Mouse (Mus musculus) monocyte, adult 2 months (primary cell): ENCODE data around the gene Gm10974.

Source experiments
- DNase-seq, 2 experiments: peaks; one replicate each; pipeline ENCODE4 v3.0.0; 2022; ENCODE audit warnings: low spot score in 2 of 2, low read depth in 1 of 2

The Gm10974 gene

DNA sequence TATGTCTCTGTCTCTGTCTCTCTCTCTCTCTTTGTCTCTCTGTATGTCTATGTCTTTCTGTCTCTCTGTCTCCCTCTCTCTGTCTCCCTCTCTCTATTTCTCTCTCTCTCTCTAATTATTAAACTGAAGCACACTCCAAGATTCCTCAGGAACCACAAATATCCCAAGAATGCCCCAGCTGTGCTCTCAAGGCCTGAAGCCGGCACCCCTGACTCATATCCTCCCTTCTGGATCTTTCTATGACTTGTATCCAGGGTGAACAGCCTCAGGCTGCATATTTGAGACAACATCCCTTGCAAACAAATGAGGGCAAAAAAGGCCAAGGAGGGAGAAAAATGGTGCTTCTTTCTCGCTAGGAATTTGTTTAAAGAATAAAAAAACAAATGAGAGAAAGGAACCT is at the start of gene Gm10974:
Gm10974 (plus strand) TSS at position 2 of the 400 bp plus-strand sequence.
- DNase-seq = no peak

DNA sequence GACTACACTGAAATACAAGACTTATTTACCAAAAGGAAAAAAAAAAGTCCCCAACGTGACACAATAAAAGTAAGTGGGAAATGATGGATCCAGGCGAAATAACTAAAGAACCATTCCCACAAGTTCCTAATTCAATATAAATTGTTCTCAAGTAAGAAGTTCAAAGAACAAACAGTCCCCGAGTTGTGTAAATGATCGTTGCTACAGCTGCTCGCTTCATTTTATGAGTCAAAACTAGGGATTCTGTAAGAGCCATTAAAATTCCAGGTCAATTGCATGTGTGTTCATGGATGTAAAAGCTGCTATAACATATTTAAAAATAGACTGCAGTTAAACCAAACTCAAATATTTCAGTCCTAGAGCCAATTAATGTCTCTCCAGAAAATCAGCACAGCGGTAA is 47.6 kb upstream of the Gm10974 start:
- DNase-seq = no peak

DNA sequence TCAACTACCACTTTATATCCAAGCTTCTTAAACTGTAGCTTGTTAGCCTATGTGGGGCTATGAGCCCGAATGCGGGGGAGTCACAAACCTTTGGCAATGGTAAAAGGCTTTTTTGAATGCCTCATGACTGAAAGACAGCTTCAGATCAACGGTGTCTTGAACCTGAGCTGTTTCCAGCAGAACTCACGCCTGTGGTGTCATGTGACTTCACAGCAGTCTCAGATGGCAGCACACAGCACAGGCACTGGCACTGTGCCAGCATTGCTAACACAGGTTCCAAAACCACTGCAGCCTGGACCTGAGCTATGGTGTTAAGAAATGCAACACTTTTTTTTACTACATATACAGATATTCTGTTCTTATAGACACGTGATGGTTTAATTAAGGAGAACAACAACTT is 44.7 kb upstream of the Gm10974 start:
- no peak for DNase-seq

DNA sequence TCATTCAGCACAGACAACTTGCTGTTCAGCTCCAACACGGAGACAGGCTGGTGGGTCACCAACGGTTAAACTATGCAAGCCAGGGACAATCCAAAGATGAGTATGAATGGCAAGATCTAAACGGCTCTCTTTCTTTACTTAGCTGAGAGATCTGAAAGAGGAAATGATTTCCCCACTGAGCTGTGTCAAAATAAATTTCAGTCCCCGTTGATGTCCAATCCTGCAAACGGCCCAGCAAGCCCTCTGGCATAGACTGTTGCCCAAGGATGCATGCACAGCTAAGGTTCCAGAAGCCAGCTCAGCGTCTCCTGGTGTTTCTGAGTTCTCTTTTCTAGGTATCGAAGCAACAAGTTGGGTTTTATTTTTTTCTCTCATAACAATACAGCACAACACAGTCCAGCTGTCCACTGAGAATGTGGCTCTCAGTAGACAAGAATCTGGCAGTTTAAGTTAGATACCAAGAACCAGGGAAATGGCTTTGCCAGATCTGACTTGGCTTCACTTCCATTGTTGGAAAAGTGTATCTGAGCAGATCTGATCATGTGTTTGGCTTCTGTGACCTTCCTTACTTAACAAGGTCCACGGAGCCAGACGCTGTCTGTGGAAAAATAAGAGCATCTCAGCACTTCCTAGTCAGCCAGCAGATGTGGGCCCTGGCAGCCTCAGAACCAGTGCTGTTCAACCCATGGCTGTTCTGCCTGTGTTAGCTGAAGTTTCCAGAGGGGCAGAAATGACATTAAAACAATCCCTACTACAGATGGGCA is 42.3 kb upstream of the Gm10974 start:
- no peak for DNase-seq

DNA sequence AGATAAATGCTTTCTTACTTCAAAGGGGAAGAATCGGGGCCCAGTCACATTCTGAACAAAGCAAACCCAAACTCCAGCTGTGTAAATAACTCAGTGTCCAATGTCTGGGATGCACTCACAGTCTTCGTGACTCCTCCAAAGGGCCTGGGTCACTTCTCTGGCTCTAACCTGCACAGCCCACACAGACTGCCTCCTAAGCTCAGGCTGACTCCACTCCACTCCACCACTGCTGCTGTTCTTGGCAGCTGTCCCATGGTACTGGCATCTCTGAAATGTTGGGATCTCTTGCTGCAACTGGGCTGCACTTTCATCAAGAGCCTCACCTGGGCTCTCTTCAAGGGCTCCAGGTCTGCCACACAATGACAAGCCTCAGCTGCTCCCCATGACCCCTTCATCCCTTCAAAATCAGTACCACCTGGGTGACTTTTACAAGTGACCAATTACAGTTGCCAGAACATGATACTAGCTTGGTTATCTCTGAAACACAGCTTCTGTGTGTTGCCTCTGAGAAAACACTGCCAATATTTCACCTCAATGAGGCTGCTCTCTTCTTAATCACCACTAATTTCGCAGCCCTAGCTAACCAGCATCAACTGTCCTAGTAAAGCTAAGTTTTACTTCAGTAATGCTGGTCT is 40.2 kb upstream of the Gm10974 start:
- no peak for DNase-seq

DNA sequence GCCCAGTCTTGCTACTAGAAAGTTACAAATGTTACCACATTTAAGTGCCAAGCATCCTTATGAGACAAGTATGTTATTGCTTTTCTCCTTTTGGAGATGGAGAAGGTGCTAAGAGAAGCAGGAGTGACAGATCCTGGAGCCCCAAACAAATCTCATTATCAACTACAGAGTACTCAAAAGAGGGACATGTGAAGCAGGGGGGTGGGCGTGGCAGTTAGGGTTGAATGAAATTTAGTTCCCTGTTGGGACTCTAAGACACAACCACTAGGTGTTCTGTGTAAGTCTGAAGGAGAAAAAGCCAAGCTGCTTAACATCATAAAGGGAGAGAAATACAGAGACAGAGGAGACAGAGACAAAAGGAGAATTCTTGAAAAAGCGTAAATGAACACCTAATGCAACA is 38.2 kb upstream of the Gm10974 start:
- no peak for DNase-seq

DNA sequence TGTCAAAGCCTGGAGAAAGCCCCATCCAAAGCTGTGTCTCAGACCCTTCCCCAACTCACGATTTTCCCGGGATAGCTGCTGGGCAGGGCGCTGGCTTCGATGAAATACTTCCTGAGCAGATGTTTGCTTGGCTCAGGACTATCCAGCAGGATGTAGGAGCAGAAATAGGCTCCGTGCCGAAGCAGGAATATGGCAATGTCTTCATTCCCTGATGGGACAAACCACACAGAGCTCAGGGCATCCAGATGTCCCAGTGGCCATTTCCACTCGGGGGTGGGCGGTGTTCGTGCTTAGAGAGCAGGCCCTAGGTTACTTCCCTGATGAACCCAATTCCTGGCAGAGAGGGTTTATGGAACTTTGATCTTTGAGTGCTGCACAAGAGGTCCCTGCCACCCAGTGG is 35.1 kb upstream of the Gm10974 start:
- no peak for DNase-seq

DNA sequence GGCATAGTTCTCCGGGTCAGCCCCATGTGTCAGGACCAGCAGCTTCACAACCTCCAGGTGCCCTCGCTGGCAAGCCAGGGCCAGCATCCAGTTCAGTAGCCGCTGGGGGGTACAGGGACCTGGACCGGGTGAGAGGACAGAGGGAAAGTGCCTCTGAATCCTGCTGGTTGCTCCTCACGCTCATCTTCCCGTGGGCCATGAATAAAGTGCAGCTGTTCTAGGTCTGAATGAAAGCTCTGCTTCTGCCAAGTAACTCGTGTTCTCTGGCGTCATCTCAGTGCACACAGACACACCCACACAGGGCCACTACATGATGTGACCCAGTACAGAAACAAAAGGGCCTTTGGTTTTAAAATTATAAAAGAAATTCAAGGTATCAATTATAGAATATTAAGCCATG is 33.4 kb upstream of the Gm10974 start:
- no peak for DNase-seq

DNA sequence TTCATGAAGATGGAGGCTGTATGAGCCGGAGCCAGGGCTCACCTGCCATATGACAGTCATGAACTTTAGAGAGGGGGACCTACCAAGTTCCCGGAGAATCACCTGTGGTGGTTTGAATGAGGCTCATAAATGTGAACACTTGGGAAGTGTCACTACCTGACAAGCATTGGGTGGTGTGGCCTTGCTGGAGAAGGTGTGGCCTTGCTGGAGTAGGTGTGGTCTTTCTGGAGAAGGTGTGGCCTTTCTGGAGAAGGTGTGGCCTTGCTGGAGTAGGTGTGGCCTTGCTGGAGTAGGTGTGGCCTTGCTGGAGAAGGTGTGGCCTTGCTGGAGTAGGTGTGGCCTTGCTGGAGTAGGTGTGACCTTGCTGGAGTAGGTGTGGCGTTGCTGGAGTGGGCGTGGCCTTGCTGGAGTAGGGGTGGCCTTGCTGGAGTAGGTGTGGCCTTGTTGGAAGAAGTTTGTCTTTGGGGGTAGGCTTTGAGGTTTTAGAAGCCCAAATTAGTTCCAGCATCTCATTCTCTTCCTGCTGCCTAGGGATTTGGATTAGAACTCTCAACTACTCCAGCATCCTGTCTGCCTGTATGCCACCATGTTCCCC is 31.7 kb upstream of the Gm10974 start:
- DNase-seq = no peak

DNA sequence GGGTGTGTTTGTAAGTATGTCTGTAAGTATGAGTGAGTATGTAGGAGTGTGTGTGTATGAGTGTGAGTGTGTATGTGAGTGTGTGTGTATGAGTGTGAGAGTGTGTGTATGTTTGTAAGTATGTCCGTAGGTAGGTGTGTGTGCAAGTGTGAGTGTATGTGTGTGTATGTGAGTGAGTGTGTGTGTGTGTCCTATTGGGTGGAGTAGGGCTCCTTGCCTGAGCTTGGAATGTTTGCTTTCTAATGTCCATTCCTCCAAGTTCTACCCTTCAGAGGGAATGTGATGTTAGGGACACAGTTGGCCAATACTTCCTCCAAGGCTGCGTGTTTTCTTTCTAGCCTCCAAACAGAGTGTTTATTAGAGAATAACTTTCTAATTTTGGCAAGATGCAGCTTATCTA is 28.8 kb upstream of the Gm10974 start:
- no peak for DNase-seq

DNA sequence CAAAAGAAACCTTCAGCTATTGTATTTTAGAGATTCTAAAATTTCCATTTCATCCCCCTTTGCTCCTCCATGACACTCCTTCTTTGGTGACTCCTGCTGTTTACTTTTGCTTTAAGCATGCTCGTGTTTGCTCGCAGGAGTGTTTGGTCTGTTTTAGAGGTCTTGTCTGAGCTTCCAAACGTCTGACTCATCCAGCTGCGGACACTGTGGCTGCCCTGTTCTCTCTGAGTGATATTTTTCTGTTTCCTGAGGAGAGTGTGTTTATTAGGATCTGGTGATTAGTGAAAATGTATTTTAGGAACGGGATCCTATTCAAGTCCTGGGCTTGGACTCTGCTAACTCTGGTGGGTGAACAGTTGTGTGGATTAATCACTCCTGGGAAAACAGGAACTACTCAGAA is 26.1 kb upstream of the Gm10974 start:
- no peak for DNase-seq

DNA sequence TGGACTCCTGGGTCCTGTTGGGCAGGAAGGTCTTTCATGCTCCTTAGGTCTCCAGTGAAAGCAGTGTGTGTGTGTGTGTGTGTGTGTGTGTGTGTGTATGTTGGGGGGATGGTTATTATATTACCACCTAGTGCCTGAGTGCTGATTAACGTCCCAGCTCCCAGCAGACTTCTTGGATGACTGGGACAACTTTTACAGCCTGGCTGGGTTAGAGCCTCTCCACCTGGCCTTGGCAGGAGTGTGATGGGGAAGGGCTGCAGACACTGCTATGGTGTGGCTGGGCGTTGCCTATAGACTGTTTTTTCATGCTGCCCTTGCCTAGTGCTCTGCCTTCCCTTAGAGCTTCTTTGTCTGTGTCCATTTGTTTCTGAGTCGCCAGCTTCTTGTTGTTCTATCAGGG is 25.7 kb upstream of the Gm10974 start:
- no peak for DNase-seq

DNA sequence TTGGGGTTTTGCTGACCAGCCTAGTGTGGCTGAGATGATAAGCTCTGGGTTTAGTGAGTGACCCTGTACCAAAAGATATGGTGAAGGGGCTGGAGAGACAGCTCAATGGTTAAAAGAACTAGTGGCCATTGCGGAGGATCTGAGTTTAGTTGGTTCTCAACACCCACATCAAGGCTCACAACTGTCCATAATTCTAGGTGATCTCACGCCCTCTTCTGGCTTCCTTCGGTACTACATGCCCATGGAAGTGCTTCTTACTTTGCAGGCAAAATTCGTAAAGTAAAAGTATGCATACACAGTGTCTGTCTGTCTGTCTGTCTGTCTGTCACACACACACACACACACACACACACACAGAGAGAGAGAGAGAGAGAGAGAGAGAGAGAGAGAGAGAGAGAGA is 23.4 kb upstream of the Gm10974 start:
- DNase-seq = peak; percentile 9 to 40

DNA sequence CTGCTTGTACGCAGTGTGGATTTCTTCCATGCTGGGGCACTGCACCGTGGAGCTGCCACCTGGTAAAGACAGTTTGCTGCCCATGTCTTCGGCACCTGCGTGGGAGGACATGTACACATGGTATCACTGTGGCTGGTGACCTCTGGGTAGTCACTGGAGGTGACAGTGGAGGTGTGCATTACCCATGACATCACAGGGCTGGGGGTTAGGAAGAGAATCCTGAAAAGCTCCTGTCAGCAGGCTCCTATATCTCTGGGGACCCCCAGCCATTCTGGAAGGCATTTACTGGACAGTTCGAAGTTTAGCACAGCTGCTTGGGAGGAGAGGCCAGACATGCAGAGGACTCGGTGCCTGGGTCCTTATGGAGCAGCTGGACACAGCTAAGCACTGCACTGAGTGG is 22.9 kb upstream of the Gm10974 start:
- no peak for DNase-seq

DNA sequence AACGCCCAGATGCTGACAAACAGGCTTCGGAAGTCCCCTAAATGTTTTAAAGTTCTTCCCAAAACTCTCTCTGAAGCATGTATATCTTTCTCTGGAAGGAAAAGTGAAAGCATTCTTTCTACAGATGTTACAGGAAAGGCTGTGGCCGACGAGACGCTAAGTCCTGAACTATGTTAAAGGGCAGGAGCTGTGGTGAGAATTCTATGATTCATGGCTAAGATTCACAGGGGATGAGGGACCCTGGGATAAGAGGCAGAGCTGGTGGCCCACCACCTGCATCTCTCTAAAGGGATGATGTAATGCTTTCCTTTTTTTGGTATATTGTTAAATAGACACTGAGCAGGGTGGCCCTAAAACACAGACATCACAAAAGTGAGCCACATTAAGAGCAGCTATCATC is 22.4 kb upstream of the Gm10974 start:
- no peak for DNase-seq

DNA sequence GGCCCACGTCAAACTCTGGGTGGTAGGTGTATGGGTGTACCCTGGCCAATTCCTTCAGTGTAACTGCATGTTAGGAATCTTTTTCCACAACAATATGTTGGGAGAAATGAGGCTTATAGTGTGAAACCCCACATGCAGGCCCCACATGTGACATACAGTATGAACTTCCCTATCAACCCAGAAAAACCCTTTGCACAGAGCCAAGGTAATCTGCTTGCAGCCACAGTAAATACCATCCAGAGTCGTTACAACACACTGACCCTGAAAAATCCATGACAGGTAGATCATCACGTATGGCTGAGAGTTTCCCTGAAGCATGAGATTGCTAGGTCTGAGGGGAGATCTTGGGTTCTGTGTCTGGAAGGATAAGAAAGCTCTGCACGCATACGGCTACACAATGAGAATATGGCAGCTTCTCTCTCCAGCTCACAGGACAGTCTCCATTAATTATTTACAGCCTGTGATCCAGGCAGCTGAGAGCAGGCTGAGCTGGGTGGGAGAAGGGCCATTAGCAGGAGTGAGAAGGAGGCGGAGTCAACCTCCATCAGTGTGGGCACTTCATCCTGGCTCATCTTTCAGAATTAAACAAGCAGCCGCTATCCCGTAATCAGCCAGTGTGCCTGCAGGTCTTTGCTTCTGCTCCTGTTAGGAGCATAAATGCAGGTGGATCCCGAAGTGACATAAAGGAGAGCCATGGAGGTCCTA is 18.6 kb upstream of the Gm10974 start:
- DNase-seq = no peak

DNA sequence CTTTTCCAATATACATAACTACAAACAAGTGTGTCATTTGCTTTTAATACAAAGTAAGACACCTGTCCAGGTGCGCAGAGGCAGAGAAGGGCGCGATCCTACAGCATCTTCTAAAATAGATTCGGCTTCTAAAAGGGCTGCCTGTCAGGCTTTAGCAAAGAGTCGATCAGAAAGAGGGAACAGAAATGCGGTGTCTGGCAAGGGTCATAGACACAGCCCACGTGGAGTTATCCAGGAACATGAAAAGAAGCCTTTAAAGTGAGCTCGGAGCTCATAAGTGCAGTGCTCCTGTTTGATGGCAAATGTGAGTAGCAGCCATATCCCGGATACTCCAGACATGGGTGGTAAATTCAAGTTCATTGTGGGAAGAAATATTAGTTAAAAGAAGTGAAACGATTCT is 17.1 kb upstream of the Gm10974 start:
- no peak for DNase-seq

DNA sequence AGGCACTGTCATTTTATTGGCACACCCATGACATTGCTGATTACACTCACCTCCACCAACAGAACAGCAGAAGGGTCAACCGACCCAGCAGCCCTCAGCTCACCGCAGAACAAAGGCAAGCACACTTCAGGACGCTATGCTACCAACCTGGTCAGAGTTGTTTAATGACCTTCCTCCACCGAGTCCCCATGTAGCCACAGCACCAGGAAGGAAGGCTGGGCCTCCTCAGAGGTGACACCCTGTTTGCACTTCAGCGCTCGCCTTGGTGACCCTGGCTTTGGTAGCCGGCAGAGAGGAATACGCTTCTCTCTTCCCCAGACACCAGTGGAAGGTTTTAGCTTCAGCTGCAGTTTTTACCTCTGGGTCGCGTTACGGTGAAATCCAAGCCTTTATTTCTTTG is 16.0 kb upstream of the Gm10974 start:
- DNase-seq = no peak

DNA sequence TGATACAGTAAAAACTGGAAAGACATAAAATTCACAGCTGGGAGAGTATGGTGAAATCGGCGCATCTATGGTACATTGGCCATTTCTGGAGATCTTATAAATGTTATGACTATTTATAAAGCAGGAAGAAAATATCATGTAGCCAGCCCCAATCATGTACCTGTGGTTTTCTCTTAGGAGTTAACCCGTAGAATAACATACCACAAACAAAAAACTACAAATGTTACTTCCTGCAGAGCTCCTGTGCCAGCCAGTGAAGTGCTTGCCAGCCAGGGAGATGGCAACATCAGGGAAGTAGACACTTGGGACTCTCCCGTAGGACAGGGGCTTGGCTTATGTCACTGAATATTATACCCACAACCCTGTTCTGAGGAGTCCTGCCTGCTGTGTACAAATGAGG is 14.6 kb upstream of the Gm10974 start:
- no peak for DNase-seq

DNA sequence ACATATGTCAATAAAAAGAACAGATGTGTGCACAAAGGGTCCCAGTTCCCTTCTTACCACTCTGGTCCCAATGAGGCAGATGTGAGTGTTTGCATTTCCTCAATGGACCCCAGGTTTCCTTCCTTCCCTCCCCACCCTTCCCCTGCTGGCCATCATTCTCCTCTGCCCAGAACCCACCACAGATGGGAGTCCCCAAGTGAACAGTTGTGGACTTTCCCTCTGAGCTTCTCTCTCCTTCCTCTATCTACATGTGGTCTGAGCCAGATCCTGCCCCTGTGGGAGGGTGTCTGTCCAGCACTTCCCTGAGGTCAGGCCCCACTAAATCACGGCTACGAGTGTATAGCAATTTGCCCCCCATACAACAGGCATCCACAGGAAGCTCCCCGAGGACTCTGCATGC is 10.8 kb upstream of the Gm10974 start:
- DNase-seq = no peak

DNA sequence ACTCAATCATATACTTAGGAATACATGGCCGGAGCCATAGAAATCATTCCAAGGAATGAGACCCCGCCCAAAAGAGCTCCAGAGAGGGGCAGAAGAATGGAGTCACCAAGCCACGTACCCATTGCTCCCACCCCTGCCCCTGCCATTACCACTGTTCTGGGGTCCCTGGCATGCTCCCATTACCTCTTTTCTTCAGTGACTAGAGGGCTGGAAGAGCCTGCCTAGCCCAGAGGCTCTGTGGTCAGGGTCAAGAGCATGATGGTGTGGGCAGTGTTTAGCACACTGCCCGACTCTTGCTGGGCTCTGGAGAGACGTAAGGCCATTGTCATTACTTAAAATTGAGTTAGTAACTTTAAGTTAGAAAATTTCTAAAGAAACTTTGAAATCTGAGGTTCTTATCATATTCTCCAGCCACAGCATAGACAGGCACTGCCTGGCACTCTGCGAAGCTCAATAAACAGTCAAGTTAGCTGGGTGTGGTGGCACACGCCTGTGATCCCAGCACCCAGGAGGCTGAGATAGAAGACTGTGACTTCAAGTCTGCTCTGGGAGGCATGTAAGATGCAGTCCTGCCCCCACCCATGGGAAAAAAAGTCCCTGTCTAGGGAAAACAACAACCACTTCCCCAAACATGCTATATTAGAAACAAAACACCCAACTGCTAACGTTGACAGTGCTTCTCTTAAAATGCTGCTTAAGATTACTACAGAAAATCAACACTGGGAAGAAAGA is 9.7 kb upstream of the Gm10974 start:
- peak in 1 of 2 experiments; percentile 41 for DNase-seq
